Mouse (Mus musculus): Measurements from ENCODE around the gene Olfr745.

Gene Olfr745

DNA sequence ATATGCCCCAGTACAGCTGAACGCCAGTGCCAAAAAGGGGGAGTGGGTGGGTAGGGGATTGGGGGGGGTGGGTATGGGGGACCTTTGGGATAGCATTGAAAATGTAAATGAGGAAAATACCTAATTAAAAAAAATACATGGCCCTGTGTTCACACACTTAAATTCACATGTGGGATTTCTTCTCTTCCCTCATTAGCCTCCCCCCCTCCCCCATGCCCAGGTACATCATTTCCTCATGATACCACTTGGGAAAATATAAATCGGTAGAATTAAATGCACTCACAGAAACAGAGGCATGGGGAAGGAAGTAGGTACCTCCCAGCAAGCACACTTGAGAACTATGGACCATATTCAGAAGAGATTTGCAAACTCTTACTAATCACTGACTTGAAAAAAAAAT, at the start of gene Olfr745:
Gene Olfr745, plus strand, starts transcription at position 301 of the 400 bp plus-strand sequence.
- no peak for DNase-seq (ENCODE audit: low spot score)

DNA sequence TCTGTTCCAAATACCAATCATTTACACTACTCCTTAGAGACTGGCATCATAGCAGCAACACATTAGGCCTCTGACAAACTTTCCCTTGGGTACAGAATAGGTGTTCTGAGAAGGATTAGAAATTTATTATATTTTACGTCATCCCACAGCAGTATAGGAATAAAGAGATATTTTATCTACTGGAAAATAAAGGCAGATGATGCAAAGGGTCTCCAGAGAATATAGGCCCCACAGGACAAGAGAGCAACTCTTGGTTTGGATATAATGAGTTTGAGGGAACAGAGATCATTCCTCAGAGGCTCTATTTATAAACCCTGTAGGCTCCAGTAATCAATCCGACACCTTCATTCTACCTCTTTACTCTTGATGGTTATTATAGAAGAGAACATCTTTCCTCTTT, 24.6 kb upstream of the Olfr745 start, which contains the start of gene Olfr744:
Gene Olfr744, plus strand, starts transcription at position 301 of the 400 bp plus-strand sequence.
- no peak for DNase-seq (ENCODE audit: low spot score)

GRCm38 (mm10) chr14:50646783-50647182, 7.6 kb downstream of the Olfr745 start, which contains the start of gene Olfr746:
Olfr746 (plus strand) TSS chr14:50647083.
- no peak for DNase-seq (ENCODE audit: low spot score)

DNA sequence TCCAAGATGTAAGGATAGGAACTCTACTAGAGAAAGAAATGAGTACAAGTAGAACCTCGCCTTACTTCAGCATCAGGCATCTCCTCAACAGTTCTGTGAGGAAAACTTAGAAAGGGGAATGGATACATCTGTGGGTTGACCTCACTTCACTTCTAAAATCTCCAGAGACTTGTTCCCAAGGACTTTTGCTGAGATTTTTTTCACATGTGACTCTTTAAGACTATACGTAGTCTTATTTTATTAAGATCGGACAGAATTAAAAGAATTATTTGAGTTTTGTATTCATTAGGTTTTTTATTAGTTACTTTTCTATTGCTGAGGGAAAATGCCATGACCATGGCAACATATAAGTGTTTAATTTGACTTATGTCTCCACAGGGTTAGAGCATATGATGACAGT, 53.9 kb downstream of the Olfr745 start, which contains the start of gene Olfr747:
Gene Olfr747, minus strand, starts transcription at position 101 of the 400 bp plus-strand sequence.
- no peak for DNase-seq (ENCODE audit: low spot score)

Data from yolk sac, embryonic 10.5 days (tissue).